Mouse (Mus musculus) inflammation-experienced regulatory T-cells (primary cell): Measurements from ENCODE around the gene Slc5a8. TPM values are rescaled to one million over a fixed set of nuclear protein-coding genes. Genes with fewer than 3 reads are reported as not detected.

ENCODE experiments used
- polyA plus RNA-seq, 2 experiments: library from polyadenylated mRNA; unstranded; fragments of 100-300 nt; shearing (Covaris generic); gene quantifications; one replicate each; pipeline ENCODE4 v1.2.1; 2017

Slc5a8 gene
- polyA plus RNA-seq = under 1 TPM; 0.18 to 0.22 TPM

DNA sequence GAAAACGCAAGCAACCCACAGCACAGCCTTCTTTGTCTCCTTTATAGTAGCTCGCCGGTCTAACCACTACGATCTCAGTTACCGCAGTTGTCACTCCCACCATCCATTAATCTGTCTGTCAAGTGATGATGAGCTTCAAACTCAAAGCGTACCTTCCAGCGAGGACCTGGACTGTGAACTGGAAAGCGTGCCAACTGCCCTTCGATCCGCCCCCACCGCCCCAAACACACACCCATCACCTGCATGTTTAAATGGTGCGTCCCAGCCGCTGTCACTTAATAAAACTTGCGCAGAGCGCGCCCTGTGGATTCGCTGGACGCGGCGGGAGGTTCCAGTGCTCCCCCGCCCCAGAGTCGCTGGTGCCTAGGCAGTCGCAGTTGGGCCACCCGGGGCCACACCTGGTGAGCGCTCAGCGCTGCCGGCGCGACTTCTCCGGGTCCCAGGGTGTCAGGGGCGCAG is at the start of gene Slc5a8:
Gene Slc5a8 (plus strand): TSS at position 361 of the 459 bp plus-strand sequence.

Other genes starting within 250 kb of the Slc5a8 start
- gene Spic, start 201.0 kb upstream of the Slc5a8 start, polyA plus RNA-seq = 1 to 10 TPM in 1 of 2 experiments, under 1 TPM in 1; 0.08 to 4.3 TPM
- gene Arl1, start 155.1 kb upstream of the Slc5a8 start, polyA plus RNA-seq = 10 to 100 TPM; 74.6 to 75.8 TPM
- 10 to 100 TPM; 17.1 to 22.5 TPM for gene Utp20, start 59.2 kb upstream of the Slc5a8 start, polyA plus RNA-seq